In the genomic region with DNA sequence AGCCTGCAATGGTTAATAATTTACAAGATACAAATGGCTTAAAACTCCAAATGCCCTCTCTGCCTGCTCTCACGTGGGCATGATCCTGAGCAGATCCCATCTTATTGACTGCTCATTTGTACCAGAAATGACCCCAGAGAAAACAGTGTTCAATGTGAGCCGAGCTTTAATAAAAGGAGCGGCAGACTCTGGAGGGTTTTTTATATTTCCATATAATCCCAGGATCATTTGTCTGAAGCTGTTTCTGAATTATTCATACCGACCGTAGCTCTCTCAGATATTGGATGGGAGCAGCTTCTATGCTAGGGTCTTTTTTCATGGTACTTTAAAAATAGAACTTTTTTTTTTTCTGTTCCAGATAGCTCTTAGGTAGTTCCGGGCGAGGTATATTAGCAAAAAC, we compare ENCODE assay signal across 22 mouse cellular contexts.
DNase-seq lines count a peak whose midpoint lies in the region; ATAC-seq lines count a peak whose summit lies in the region.
"Had no signal": no experiment of that assay in that cellular context is flagged by ENCODE, and none has a peak within 500 bp of the region (broad histone marks: within the 10 kb centered on the region; RNA-seq: fewer than 3 reads in every experiment).

No protein-coding gene starts in this region.

- H3K27ac ChIP-seq in neural tube, embryonic 12.5 days = no peak overlapping the region
- peak overlapping the region; percentile 35; the same call in 1 of the 2 replicates for H3K27ac ChIP-seq in hindbrain, embryonic 14.5 days
- H3K27ac ChIP-seq in midbrain, embryonic 14.5 days (replicated peaks; ENCODE audit: low read depth, low read length) = peak overlapping the region; percentile 56
- H3K27ac ChIP-seq: embryonic facial prominence, embryonic 15.5 days; heart, embryonic 15.5 days had no signal

- no peak overlapping the region for H3K4me3 ChIP-seq in neural tube, embryonic 12.5 days
- no peak overlapping the region for H3K4me3 ChIP-seq in hindbrain, embryonic 14.5 days (replicated peaks; ENCODE audit: low read length)
- no peak overlapping the region for H3K4me3 ChIP-seq in midbrain, embryonic 14.5 days (replicated peaks; ENCODE audit: low read depth, low read length)
- H3K4me3 ChIP-seq: embryonic facial prominence, embryonic 15.5 days; heart, embryonic 15.5 days; megakaryocyte, embryonic 14.5 days had no signal

- no peaks in the 10 kb centered on the region for H3K9me3 ChIP-seq in neural tube, embryonic 12.5 days
- no peaks in the 10 kb centered on the region for H3K9me3 ChIP-seq in hindbrain, embryonic 14.5 days (ENCODE audit: control insufficient read depth, low read length)
- H3K9me3 ChIP-seq in midbrain, embryonic 14.5 days (ENCODE audit: control insufficient read depth, low read length) = no peaks in the 10 kb centered on the region
- H3K9me3 ChIP-seq: embryonic facial prominence, embryonic 15.5 days; heart, embryonic 15.5 days; megakaryocyte, embryonic 14.5 days had no signal

- no peaks in the 10 kb centered on the region for H3K27me3 ChIP-seq in neural tube, embryonic 12.5 days (replicated peaks)
- no peaks in the 10 kb centered on the region for H3K27me3 ChIP-seq in hindbrain, embryonic 14.5 days (ENCODE audit: control insufficient read depth, insufficient read depth, low read length)
- no peaks in the 10 kb centered on the region for H3K27me3 ChIP-seq in midbrain, embryonic 14.5 days (ENCODE audit: control insufficient read depth, insufficient read depth, low read length)
- H3K27me3 ChIP-seq: embryonic facial prominence, embryonic 15.5 days; heart, embryonic 15.5 days; megakaryocyte, embryonic 14.5 days had no signal

- no peaks in the 10 kb centered on the region; the same call in 1 of the 2 replicates for H3K4me1 ChIP-seq in neural tube, embryonic 12.5 days
- peaks cover 10% of the 10 kb centered on the region; the same call in 1 of the 2 replicates for H3K4me1 ChIP-seq in hindbrain, embryonic 14.5 days (replicated peaks; ENCODE audit: control insufficient read depth, insufficient read depth, low read length)
- peaks cover 21% of the 10 kb centered on the region for H3K4me1 ChIP-seq in midbrain, embryonic 14.5 days (ENCODE audit: control insufficient read depth, insufficient read depth, low read length)
- H3K4me1 ChIP-seq: embryonic facial prominence, embryonic 15.5 days; heart, embryonic 15.5 days; megakaryocyte, embryonic 14.5 days had no signal

- no peaks in the 10 kb centered on the region for H3K36me3 ChIP-seq in neural tube, embryonic 12.5 days
- no peaks in the 10 kb centered on the region for H3K36me3 ChIP-seq in hindbrain, embryonic 14.5 days (replicated peaks; ENCODE audit: control insufficient read depth, insufficient read depth)
- H3K36me3 ChIP-seq in midbrain, embryonic 14.5 days (ENCODE audit: control insufficient read depth, insufficient read depth, low read length) = no peaks in the 10 kb centered on the region
- H3K36me3 ChIP-seq: embryonic facial prominence, embryonic 15.5 days; heart, embryonic 15.5 days had no signal

- H3K4me2 ChIP-seq in neural tube, embryonic 12.5 days (replicated peaks) = no peak overlapping the region
- no peak overlapping the region for H3K4me2 ChIP-seq in hindbrain, embryonic 14.5 days (replicated peaks)
- H3K4me2 ChIP-seq in midbrain, embryonic 14.5 days (ENCODE audit: low read length) = peak overlapping the region; percentile 26
- H3K4me2 ChIP-seq: embryonic facial prominence, embryonic 15.5 days; heart, embryonic 15.5 days had no signal

- WGBS in neural tube, embryonic 12.5 days = 62% methylated on average over 7 of the region's 7 CpGs
- WGBS in hindbrain, embryonic 14.5 days = 22% methylated on average over 7 of the region's 7 CpGs
- 5% methylated on average over 7 of the region's 7 CpGs for WGBS in midbrain, embryonic 14.5 days

- 0 out of 2 replicates have a peak, but pooled peaks have one; percentile 48 for ATAC-seq in neural tube, embryonic 12.5 days (ENCODE audit: low FRiP score, low read depth)
- peak; percentile 65 for ATAC-seq in hindbrain, embryonic 14.5 days (ENCODE audit: low FRiP score)
- ATAC-seq in midbrain, embryonic 14.5 days (ENCODE audit: low FRiP score, low TSS enrichment) = peak; percentile 76
- ATAC-seq: activated CD4-positive, CD25-positive, alpha-beta regulatory T cell, adult 4 months; liver, postnatal 0 days; Patski had no signal

- DNase-seq in neural tube, embryonic 10.5 days (ENCODE audit: extremely low spot score, low spot score) = no peak
- peak; percentile 52 for DNase-seq in hindbrain, embryonic 14.5 days (ENCODE audit: low spot score)
- peak; percentile 79 for DNase-seq in midbrain, embryonic 14.5 days
- no peak for DNase-seq in cerebellum, adult 11-12 months
- no peak for DNase-seq in B cell, adult 2 months
- DNase-seq in layer of hippocampus, postnatal 25 days (ENCODE audit: extremely low spot score in 1 of 2, low spot score in 1 of 2) = no peak
- DNase-seq: adrenal gland, postnatal 36 days; cerebellum, adult 9-11 months; embryo, embryonic 11 days; gastrocnemius, postnatal 10 days; heart, adult 18-20 months; kidney, adult 18-20 months; kidney, postnatal 14 days; liver; liver, postnatal 0 days; lung, postnatal 14 days had no signal

- no peak overlapping the region for H3K9ac ChIP-seq in neural tube, embryonic 12.5 days
- no peak overlapping the region for H3K9ac ChIP-seq in hindbrain, embryonic 14.5 days
- H3K9ac ChIP-seq in midbrain, embryonic 14.5 days (replicated peaks; ENCODE audit: low read length) = no peak overlapping the region
- H3K9ac ChIP-seq: embryonic facial prominence, embryonic 15.5 days; heart, embryonic 15.5 days; liver, postnatal 0 days had no signal

Comparison
In these comparisons a context has a peak if more than half of its experiments do, and no peak if none do; other contexts are left out.
1. DNase-seq: peak in hindbrain, embryonic 14.5 days (single experiment) and midbrain, embryonic 14.5 days (single experiment); none in neural tube, embryonic 10.5 days (single experiment), cerebellum, adult 11-12 months (single experiment), B cell, adult 2 months (0 of 2) and layer of hippocampus, postnatal 25 days (0 of 2).
2. Peak in every context shown above with its lines, with median percentiles within 50 percentile points of each other: ATAC-seq.